Mouse (Mus musculus) heart, embryonic 16.5 days (tissue): ENCODE measurements around the gene Arhgap10. TPM values are rescaled to one million over a fixed set of nuclear protein-coding genes. Genes with fewer than 3 reads are reported as not detected.
"Not testable (repeated sequence)": the region's sequence is repeated elsewhere in the genome, so short reads cannot be mapped to it uniquely, and the experiment has no call there.

ENCODE experiments used
- ATAC-seq: fragments of 200-750 bp; cut with Nextera tagmentation; replicated peaks from 2 replicates; pipeline ENCODE4 v1.8.0; 2017; ENCODE audit warnings: moderate number of reproducible peaks; ENCODE audit not compliant: insufficient read depth, low FRiP score; ENCODE audit errors: extremely low read depth
- H3K27ac ChIP-seq: fragments of 300-500 bp; sonication (generic); 2 replicates; pipeline ENCODE4 v1.5.1; 2014; ENCODE audit warnings: mild to moderate bottlenecking, low read length, control low read depth, moderate library complexity
- H3K27me3 ChIP-seq: fragments of 300-500 bp; sonication (generic); 2 replicates; pipeline ENCODE4 v1.6.1; 2014; ENCODE audit warnings: low read length, mixed read lengths; ENCODE audit not compliant: control insufficient read depth, insufficient read depth
- H3K36me3 ChIP-seq: fragments of 300-500 bp; sonication (generic); 2 replicates; pipeline ENCODE4 v1.6.1; 2014; ENCODE audit not compliant: control insufficient read depth, insufficient read depth
- H3K4me1 ChIP-seq: fragments of 300-500 bp; sonication (generic); 2 replicates; pipeline ENCODE4 v1.6.1; 2014; ENCODE audit warnings: low read length, mixed read lengths; ENCODE audit not compliant: control insufficient read depth, insufficient read depth
- H3K4me2 ChIP-seq: fragments of 300-500 bp; sonication (generic); 2 replicates; pipeline ENCODE4 v1.6.1; 2014; ENCODE audit warnings: low read depth, mild to moderate bottlenecking, control low read depth, low read length
- H3K4me3 ChIP-seq: fragments of 300-500 bp; sonication (generic); 2 replicates; pipeline ENCODE4 v1.5.1; 2014; ENCODE audit warnings: mild to moderate bottlenecking, control low read depth, low read length
- H3K9ac ChIP-seq: fragments of 300-500 bp; sonication (generic); 2 replicates; pipeline ENCODE4 v1.6.1; 2014; ENCODE audit warnings: low read length, control low read depth
- H3K9me3 ChIP-seq: fragments of 300-500 bp; sonication (generic); replicated peaks from 2 replicates; pipeline ENCODE4 v1.6.1; 2016; ENCODE audit warnings: low read length; ENCODE audit not compliant: control insufficient read depth
- WGBS: fragments of 180-500 bp; shearing (Covaris S2); extraction: QIAGEN DNeasy Blood & Tissue Kit; methylation state at CpG from one replicate; pipeline ENCODE4 v1.1.7; 2014; 5-methylcytosine and 5-hydroxymethylcytosine counted together
- polyA plus RNA-seq: library from polyadenylated mRNA; unstranded; fragments of >200 nt; fragmentation: Nextera tagmentation; extraction: Ambion mirVana; gene quantifications from 2 replicates; pipeline ENCODE4 v1.2.1, GENCODE M21; 2015

Gene Arhgap10
- polyA plus RNA-seq, 1 experiment from 2014 or later: 33.9 TPM

DNA sequence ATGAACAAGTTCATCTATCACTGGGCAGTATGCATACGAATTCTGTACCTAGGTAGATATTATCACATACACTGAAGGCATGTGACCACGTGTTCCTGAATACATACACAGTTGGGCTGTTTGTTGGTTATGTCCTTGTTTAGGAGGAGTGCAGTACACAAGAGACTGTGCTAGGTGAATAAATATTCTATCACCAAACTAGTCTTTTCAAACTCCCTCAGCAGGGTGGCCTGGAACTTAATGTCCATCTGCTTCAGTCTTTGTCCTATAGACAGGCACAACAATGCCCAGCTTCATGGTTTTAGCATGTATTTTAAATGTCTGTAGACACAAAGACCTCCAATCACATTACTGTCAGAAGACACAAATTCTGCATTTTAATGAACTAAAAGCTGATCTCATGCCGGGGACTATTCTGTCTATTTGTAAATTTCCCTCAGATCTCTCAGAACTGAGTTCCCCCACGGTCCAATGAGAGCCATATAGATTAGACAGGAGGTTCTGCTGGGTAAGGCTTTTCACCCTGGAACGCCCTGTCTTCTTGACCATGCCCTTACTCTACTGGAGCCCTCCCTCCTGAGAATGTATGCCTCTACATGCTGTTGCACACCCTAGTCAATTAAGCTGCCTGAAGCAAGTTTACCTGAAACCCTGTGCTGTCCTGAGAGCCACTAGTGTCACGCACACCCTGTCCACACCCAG, 177.6 kb downstream of the Arhgap10 start:
- WGBS: 88% methylated on average over 6 of the region's 6 CpGs
- Histone ChIP-seq H3K27me3 (no peaks in the 10 kb centered on the region), H3K9ac (no peak overlapping the region), H3K4me2 (no peak overlapping the region), H3K4me1 (peaks cover 10% of the 10 kb centered on the region; the same call in 1 of the 2 replicates), H3K36me3 (peaks cover 11% of the 10 kb centered on the region), H3K4me3 (no peak overlapping the region), H3K27ac (no peak overlapping the region), H3K9me3 (no peaks in the 10 kb centered on the region)
- no peak for ATAC-seq

DNA sequence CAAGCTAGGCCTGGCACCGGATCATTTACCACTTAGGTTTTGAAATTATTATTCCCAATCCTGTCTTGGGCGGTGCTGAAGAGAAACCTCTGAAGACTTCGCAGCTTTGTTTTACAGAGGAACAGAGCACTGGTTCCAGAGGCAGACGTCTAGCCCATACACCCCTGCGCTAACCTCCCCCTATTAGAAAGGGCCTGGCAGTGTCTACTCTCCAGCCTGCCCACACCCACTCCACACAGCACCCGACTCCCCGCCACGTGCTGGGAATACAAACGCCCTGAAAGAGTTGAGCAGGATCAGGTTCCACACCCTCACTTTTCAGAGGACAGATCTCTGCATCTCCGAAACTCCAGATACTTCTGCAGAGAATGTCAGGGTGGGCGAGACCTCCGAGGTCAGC, 180.5 kb downstream of the Arhgap10 start:
- no peak for ATAC-seq
- WGBS: 73% methylated on average over 12 of the region's 12 CpGs
- H3K9ac ChIP-seq: no peak overlapping the region
- no peak overlapping the region for H3K4me2 ChIP-seq
- no peaks in the 10 kb centered on the region for H3K27me3 ChIP-seq
- H3K36me3 ChIP-seq: peaks cover 15% of the 10 kb centered on the region
- no peak overlapping the region for H3K4me3 ChIP-seq
- no peaks in the 10 kb centered on the region for H3K9me3 ChIP-seq
- no peak overlapping the region for H3K27ac ChIP-seq
- peaks cover 10% of the 10 kb centered on the region; the same call in 1 of the 2 replicates for H3K4me1 ChIP-seq

- ATAC-seq: no peak
Measured at GRCm38 (mm10) chr8:77331180-77331579, 186.6 kb downstream of the Arhgap10 start.

GRCm38 (mm10) chr8:77330304-77330703, 187.4 kb downstream of the Arhgap10 start:
- peaks cover 15% of the 10 kb centered on the region for H3K36me3 ChIP-seq
- H3K4me2 ChIP-seq: no peak overlapping the region
- 70% methylated on average over 9 of the region's 9 CpGs for WGBS
- H3K4me3 ChIP-seq: no peak overlapping the region
- no peak for ATAC-seq
- H3K9ac ChIP-seq: no peak overlapping the region
- no peak overlapping the region for H3K27ac ChIP-seq
- peaks cover 14% of the 10 kb centered on the region for H3K4me1 ChIP-seq
- no peaks in the 10 kb centered on the region for H3K27me3 ChIP-seq
- no peaks in the 10 kb centered on the region for H3K9me3 ChIP-seq

More at GRCm38 (mm10) chr8:77331180-77331579, 186.6 kb downstream of the Arhgap10 start:
- H3K27ac ChIP-seq: no peak overlapping the region
- peaks cover 15% of the 10 kb centered on the region for H3K36me3 ChIP-seq
- H3K4me1 ChIP-seq: peaks cover 14% of the 10 kb centered on the region
- no peak overlapping the region for H3K9ac ChIP-seq
- no peak overlapping the region for H3K4me2 ChIP-seq
- WGBS: 90% methylated on average over 12 of the region's 12 CpGs
- H3K27me3 ChIP-seq: no peaks in the 10 kb centered on the region
- H3K4me3 ChIP-seq: no peak overlapping the region
- H3K9me3 ChIP-seq: no peaks in the 10 kb centered on the region

DNA sequence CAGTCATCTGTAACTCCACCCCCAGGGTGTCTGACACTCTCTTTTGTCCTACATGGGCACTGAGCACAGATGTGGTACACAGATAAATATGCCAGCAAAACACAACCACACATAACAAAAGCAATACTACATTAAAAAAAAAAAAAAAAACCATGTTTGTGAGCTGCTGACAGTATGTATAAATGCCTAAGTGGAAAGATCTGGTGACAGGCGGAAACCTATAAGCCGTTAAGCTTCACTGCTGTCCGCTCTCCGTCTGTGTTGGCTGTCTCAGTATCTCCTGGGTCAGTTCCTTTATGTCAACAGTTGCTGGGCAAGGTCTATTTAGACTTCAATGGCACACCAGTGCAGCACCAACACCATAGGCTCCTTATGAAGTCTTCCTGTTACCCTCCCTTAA, 188.0 kb downstream of the Arhgap10 start:
- no peak for ATAC-seq
- H3K9ac ChIP-seq: no peak overlapping the region
- no peak overlapping the region for H3K27ac ChIP-seq
- peaks cover 13% of the 10 kb centered on the region for H3K36me3 ChIP-seq
- no peak overlapping the region for H3K4me2 ChIP-seq
- 57% methylated on average over 4 of the region's 4 CpGs for WGBS
- no peaks in the 10 kb centered on the region for H3K9me3 ChIP-seq
- H3K27me3 ChIP-seq: no peaks in the 10 kb centered on the region
- H3K4me1 ChIP-seq: peaks cover 14% of the 10 kb centered on the region
- no peak overlapping the region for H3K4me3 ChIP-seq

GRCm38 (mm10) chr8:77328473-77328872, 189.3 kb downstream of the Arhgap10 start:
- H3K4me2 ChIP-seq: no peak overlapping the region
- 0 out of 2 replicates have a peak, but pooled peaks cover under 1% of the 10 kb centered on the region for H3K36me3 ChIP-seq
- H3K4me3 ChIP-seq: no peak overlapping the region
- no peak overlapping the region for H3K9ac ChIP-seq
- 89% methylated on average over 8 of the region's 8 CpGs for whole genome bisulfite sequencing
- peaks cover 14% of the 10 kb centered on the region for H3K4me1 ChIP-seq
- no peak for ATAC-seq
- no peaks in the 10 kb centered on the region for H3K27me3 ChIP-seq
- H3K9me3 ChIP-seq: no peaks in the 10 kb centered on the region
- no peak overlapping the region for H3K27ac ChIP-seq

DNA sequence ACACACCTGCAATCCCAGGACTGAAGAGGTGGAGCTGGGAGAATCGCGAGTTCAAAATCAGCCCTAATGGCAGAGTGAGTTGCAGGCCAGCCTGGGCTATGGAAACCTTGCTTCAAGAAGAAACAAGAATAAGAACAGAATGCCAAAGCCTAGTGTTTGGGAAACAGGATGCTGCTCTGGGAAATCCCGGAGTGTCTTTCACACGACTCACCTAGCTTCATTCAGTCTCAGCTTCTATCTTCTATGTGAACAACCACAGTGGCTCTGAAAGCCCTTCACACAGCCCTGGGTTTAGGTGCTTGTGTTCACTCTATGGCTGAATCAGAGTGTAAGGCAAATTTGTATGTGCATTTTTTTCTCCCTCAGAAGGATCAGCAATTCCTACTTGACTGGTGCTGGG, 190.4 kb downstream of the Arhgap10 start:
- no peak for ATAC-seq
- H3K4me1 ChIP-seq: peaks cover 14% of the 10 kb centered on the region
- no peak overlapping the region for H3K27ac ChIP-seq
- no peak overlapping the region for H3K9ac ChIP-seq
- H3K4me3 ChIP-seq: no peak overlapping the region
- H3K4me2 ChIP-seq: no peak overlapping the region
- no peaks in the 10 kb centered on the region for H3K27me3 ChIP-seq
- H3K36me3 ChIP-seq: no peaks in the 10 kb centered on the region
- H3K9me3 ChIP-seq: no peaks in the 10 kb centered on the region
- 85% methylated on average over 4 of the region's 4 CpGs for WGBS

DNA sequence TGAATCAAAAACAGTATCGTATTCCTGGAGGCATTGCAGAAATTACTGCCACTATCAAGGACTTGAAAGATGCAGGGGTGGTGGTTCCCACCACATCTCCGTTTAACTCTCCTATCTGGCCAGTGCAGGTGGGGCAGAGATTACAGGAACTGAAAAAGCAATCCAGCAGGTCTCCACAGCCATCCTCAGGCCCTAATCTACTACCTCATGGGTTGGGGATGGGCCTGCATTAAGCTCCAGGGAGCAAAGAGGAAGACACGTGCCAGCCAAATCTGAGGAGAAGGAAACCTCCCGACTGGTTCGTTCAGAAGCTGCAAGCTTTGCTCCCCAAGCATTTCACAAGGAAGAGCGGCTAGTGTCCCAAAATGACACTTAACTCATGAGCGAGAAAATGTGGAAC, 195.0 kb downstream of the Arhgap10 start:
- H3K9me3 ChIP-seq, H3K4me2 ChIP-seq, H3K36me3 ChIP-seq, ATAC-seq, H3K9ac ChIP-seq, H3K4me3 ChIP-seq, H3K27ac ChIP-seq, H3K4me1 ChIP-seq, H3K27me3 ChIP-seq: not testable (repeated sequence)
- 63% methylated on average over 6 of the region's 7 CpGs for WGBS

DNA sequence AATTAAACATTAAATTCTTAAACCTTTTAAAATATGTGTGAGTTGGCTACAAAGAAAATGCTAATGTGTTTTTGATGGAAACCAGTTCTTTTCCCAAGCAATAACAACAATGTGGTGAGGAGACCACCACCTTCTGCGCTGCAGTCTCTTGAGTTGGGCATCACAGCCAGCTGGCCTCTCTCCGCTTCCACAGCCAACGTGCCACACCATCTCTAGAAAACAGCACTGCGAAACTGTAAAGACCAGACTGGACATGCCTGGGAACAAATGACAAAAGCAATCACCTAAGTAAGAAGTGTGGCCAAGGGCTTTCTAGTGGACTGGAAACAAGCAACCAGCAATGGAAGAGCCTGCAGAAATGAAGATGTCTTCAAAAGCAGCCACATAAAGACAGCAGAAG, 195.9 kb downstream of the Arhgap10 start:
- Histone ChIP-seq H3K9me3 (no peaks in the 10 kb centered on the region), H3K36me3 (peaks cover 6% of the 10 kb centered on the region; the same call in 1 of the 2 replicates), H3K9ac (no peak overlapping the region), H3K4me2 (no peak overlapping the region), H3K27ac (no peak overlapping the region), H3K4me3 (no peak overlapping the region), H3K27me3 (no peaks in the 10 kb centered on the region), H3K4me1 (no peaks in the 10 kb centered on the region)
- no peak for ATAC-seq
- 95% methylated on average over 4 of the region's 4 CpGs for WGBS
